Mouse (Mus musculus): ENCODE data around the gene Npas1.

GRCm38 (mm10) chr7:16433352-16433971, 44.1 kb downstream of the Npas1 start:
- TF ChIP-seq CTCF (IDR thresholded peaks at IDR 0.05; ENCODE audit: borderline replicate concordance, extremely low read depth, insufficient read depth, insufficient read length) = no peak
- TF ChIP-seq POLR2A (IDR thresholded peaks at IDR 0.05; ENCODE audit: borderline replicate concordance, extremely low read depth, insufficient read depth, insufficient read length, poor library complexity, severe bottlenecking) = no peak

Measured in brain, embryonic 14.5 days (tissue).